Mouse (Mus musculus): ENCODE measurements around the gene Phb. TPM values are rescaled to one million over a fixed set of nuclear protein-coding genes. Genes with fewer than 3 reads are reported as not detected.

Gene Phb
- 113 and 129 TPM in 2 replicates for polyA plus RNA-seq (2015; fragmentation: Nextera tagmentation; extraction: Ambion mirVana)

GRCm38 (mm10) chr11:95666529-95667149 lies at the start of gene Phb:
Phb (plus strand) TSS chr11:95666957.
- peaks cover 30% of the 10 kb centered on the region for H3K36me3 ChIP-seq (replicated peaks)
- H3K9ac ChIP-seq = peak within 1 kb of the TSS; percentile 59
- no peaks in the 10 kb centered on the region for H3K9me3 ChIP-seq (replicated peaks)
- peak within 1 kb of the TSS; percentile 82 for H3K4me2 ChIP-seq
- peak within 1 kb of the TSS; percentile 74 for H3K27ac ChIP-seq (replicated peaks)
- H3K4me3 ChIP-seq (replicated peaks) = peak within 1 kb of the TSS; percentile 70
- H3K27me3 ChIP-seq = no peaks in the 10 kb centered on the region
- peaks cover 23% of the 10 kb centered on the region for H3K4me1 ChIP-seq (replicated peaks)
- WGBS (ENCODE audit: insufficient replicate concordance) = under 1% methylated on average over 25 of the region's 25 CpGs
- peak; percentile 95 for ATAC-seq (ENCODE audit: insufficient read depth)

- WGBS (ENCODE audit: insufficient replicate concordance) = 44% methylated on average over 19 of the region's 19 CpGs
These were observed 48.8 kb upstream of the Phb start for GRCm38 (mm10) chr11:95617785-95618465.

GRCm38 (mm10) chr11:95619081-95619480 lies 47.7 kb upstream of the Phb start:
- H3K27me3 ChIP-seq = peaks cover 22% of the 10 kb centered on the region
- ATAC-seq (ENCODE audit: insufficient read depth) = no peak
- H3K4me1 ChIP-seq (replicated peaks) = no peaks in the 10 kb centered on the region
- no peak overlapping the region for H3K27ac ChIP-seq (replicated peaks)
- no peaks in the 10 kb centered on the region for H3K36me3 ChIP-seq (replicated peaks)
- H3K9ac ChIP-seq = no peak overlapping the region
- H3K9me3 ChIP-seq (replicated peaks) = no peaks in the 10 kb centered on the region
- H3K4me3 ChIP-seq (replicated peaks) = no peak overlapping the region
- WGBS (ENCODE audit: insufficient replicate concordance) = 75% methylated on average over 3 of the region's 3 CpGs
- H3K4me2 ChIP-seq = no peak overlapping the region

More at GRCm38 (mm10) chr11:95617785-95618465, 48.8 kb upstream of the Phb start:
- Histone ChIP-seq H3K36me3 (replicated peaks) (no peaks in the 10 kb centered on the region), H3K4me3 (replicated peaks) (no peak overlapping the region), H3K4me1 (replicated peaks) (no peaks in the 10 kb centered on the region), H3K9me3 (replicated peaks) (no peaks in the 10 kb centered on the region), H3K9ac (no peak overlapping the region), H3K27ac (replicated peaks) (no peak overlapping the region), H3K27me3 (peaks cover 23% of the 10 kb centered on the region), H3K4me2 (no peak overlapping the region)
- no peak for ATAC-seq (ENCODE audit: insufficient read depth)

GRCm38 (mm10) chr11:95619886-95620444 lies 46.8 kb upstream of the Phb start:
- Histone ChIP-seq H3K9ac (no peak overlapping the region), H3K4me2 (no peak overlapping the region), H3K27ac (replicated peaks) (no peak overlapping the region), H3K4me3 (replicated peaks) (no peak overlapping the region), H3K9me3 (replicated peaks) (no peaks in the 10 kb centered on the region), H3K4me1 (replicated peaks) (no peaks in the 10 kb centered on the region), H3K36me3 (replicated peaks) (no peaks in the 10 kb centered on the region), H3K27me3 (peaks cover 16% of the 10 kb centered on the region)
- 57% methylated on average over 5 of the region's 5 CpGs for WGBS (ENCODE audit: insufficient replicate concordance)
- ATAC-seq (ENCODE audit: insufficient read depth) = no peak

GRCm38 (mm10) chr11:95621010-95621409 lies 45.7 kb upstream of the Phb start:
- no peak for ATAC-seq (ENCODE audit: insufficient read depth)
- no peak overlapping the region for H3K4me3 ChIP-seq (replicated peaks)
- H3K9me3 ChIP-seq (replicated peaks) = no peaks in the 10 kb centered on the region
- H3K27me3 ChIP-seq = peaks cover 16% of the 10 kb centered on the region
- WGBS (ENCODE audit: insufficient replicate concordance) = 34% methylated on average over 4 of the region's 4 CpGs
- no peak overlapping the region for H3K9ac ChIP-seq
- no peak overlapping the region for H3K4me2 ChIP-seq
- H3K4me1 ChIP-seq (replicated peaks) = no peaks in the 10 kb centered on the region
- no peak overlapping the region for H3K27ac ChIP-seq (replicated peaks)
- no peaks in the 10 kb centered on the region for H3K36me3 ChIP-seq (replicated peaks)

GRCm38 (mm10) chr11:95621541-95622130 lies 45.1 kb upstream of the Phb start:
- H3K4me2 ChIP-seq = no peak overlapping the region
- no peaks in the 10 kb centered on the region for H3K4me1 ChIP-seq (replicated peaks)
- no peaks in the 10 kb centered on the region for H3K36me3 ChIP-seq (replicated peaks)
- no peak overlapping the region for H3K4me3 ChIP-seq (replicated peaks)
- no peaks in the 10 kb centered on the region for H3K9me3 ChIP-seq (replicated peaks)
- H3K9ac ChIP-seq = no peak overlapping the region
- no peak for ATAC-seq (ENCODE audit: insufficient read depth)
- 27% methylated on average over 9 of the region's 9 CpGs for WGBS (ENCODE audit: insufficient replicate concordance)
- peaks cover 16% of the 10 kb centered on the region for H3K27me3 ChIP-seq
- H3K27ac ChIP-seq (replicated peaks) = no peak overlapping the region

- Histone ChIP-seq H3K4me1 (replicated peaks) (no peaks in the 10 kb centered on the region), H3K9me3 (replicated peaks) (no peaks in the 10 kb centered on the region), H3K27me3 (peaks cover 21% of the 10 kb centered on the region), H3K27ac (replicated peaks) (no peak overlapping the region), H3K4me2 (no peak overlapping the region), H3K4me3 (replicated peaks) (no peak overlapping the region), H3K9ac (no peak overlapping the region), H3K36me3 (replicated peaks) (no peaks in the 10 kb centered on the region)
- no peak for ATAC-seq (ENCODE audit: insufficient read depth)
- WGBS (ENCODE audit: insufficient replicate concordance) = 57% methylated on average over 8 of the region's 8 CpGs
These were observed 44.3 kb upstream of the Phb start for GRCm38 (mm10) chr11:95622426-95622825.

GRCm38 (mm10) chr11:95630558-95630957 lies 36.2 kb upstream of the Phb start:
- no peak overlapping the region for H3K9ac ChIP-seq
- no peak overlapping the region for H3K4me2 ChIP-seq
- 66% methylated on average over 6 of the region's 6 CpGs for WGBS (ENCODE audit: insufficient replicate concordance)
- no peaks in the 10 kb centered on the region for H3K4me1 ChIP-seq (replicated peaks)
- no peak overlapping the region for H3K4me3 ChIP-seq (replicated peaks)
- H3K27ac ChIP-seq (replicated peaks) = no peak overlapping the region
- ATAC-seq (ENCODE audit: insufficient read depth) = no peak
- no peaks in the 10 kb centered on the region for H3K36me3 ChIP-seq (replicated peaks)
- H3K27me3 ChIP-seq = peaks cover 24% of the 10 kb centered on the region
- H3K9me3 ChIP-seq (replicated peaks) = no peaks in the 10 kb centered on the region

- Histone ChIP-seq H3K4me1 (replicated peaks) (no peaks in the 10 kb centered on the region), H3K27ac (replicated peaks) (no peak overlapping the region), H3K27me3 (peaks cover 24% of the 10 kb centered on the region), H3K4me2 (no peak overlapping the region), H3K36me3 (replicated peaks) (no peaks in the 10 kb centered on the region), H3K4me3 (replicated peaks) (no peak overlapping the region), H3K9me3 (replicated peaks) (no peaks in the 10 kb centered on the region), H3K9ac (no peak overlapping the region)
- WGBS (ENCODE audit: insufficient replicate concordance) = 72% methylated on average over 4 of the region's 4 CpGs
- no peak for ATAC-seq (ENCODE audit: insufficient read depth)
These were observed 35.5 kb upstream of the Phb start for GRCm38 (mm10) chr11:95631301-95631700.

GRCm38 (mm10) chr11:95632474-95632873 lies 34.3 kb upstream of the Phb start:
- no peaks in the 10 kb centered on the region for H3K36me3 ChIP-seq (replicated peaks)
- peaks cover 19% of the 10 kb centered on the region for H3K27me3 ChIP-seq
- no peak overlapping the region for H3K27ac ChIP-seq (replicated peaks)
- no peak for ATAC-seq (ENCODE audit: insufficient read depth)
- H3K9ac ChIP-seq = no peak overlapping the region
- H3K4me3 ChIP-seq (replicated peaks) = no peak overlapping the region
- no peaks in the 10 kb centered on the region for H3K4me1 ChIP-seq (replicated peaks)
- no peak overlapping the region for H3K4me2 ChIP-seq
- WGBS (ENCODE audit: insufficient replicate concordance) = 55% methylated on average over 6 of the region's 6 CpGs
- H3K9me3 ChIP-seq (replicated peaks) = no peaks in the 10 kb centered on the region

GRCm38 (mm10) chr11:95633512-95634000 lies 33.2 kb upstream of the Phb start:
- Histone ChIP-seq H3K9me3 (replicated peaks) (no peaks in the 10 kb centered on the region), H3K4me3 (replicated peaks) (no peak overlapping the region), H3K27ac (replicated peaks) (no peak overlapping the region), H3K9ac (no peak overlapping the region), H3K4me1 (replicated peaks) (no peaks in the 10 kb centered on the region), H3K27me3 (peaks cover 8% of the 10 kb centered on the region), H3K36me3 (replicated peaks) (no peaks in the 10 kb centered on the region), H3K4me2 (no peak overlapping the region)
- ATAC-seq (ENCODE audit: insufficient read depth) = 0 out of 2 replicates have a peak, but pooled peaks have one; percentile 49
- 56% methylated on average over 2 of the region's 2 CpGs for whole genome bisulfite sequencing (ENCODE audit: insufficient replicate concordance)

Measured in liver, embryonic 15.5 days (tissue).